Mouse (Mus musculus) CH12.LX (cell line): ENCODE measurements at regions not wholly inside any gene's neighbourhood (a gene's known extent, or its start where the extent isn't known, plus 50 kb on each side); places are given as distances from the start of the nearest gene placed in this dataset.

Experiments
- DNase-seq: peaks from one replicate; pipeline ENCODE4 v3.0.0-alpha.2; 2013; ENCODE audit errors: extremely low read depth
- H3K27ac ChIP-seq: 2 replicates; pipeline ENCODE4 v1.5.1; 2012; ENCODE audit warnings: low read depth, mild to moderate bottlenecking, control low read depth, moderate library complexity; ENCODE audit not compliant: insufficient read depth
- H3K27me3 ChIP-seq: replicated peaks from 2 replicates; pipeline ENCODE3; 2012; ENCODE audit warnings: inconsistent platforms
- H3K36me3 ChIP-seq, 2 experiments: replicated peaks in 1 of 2; 2 replicates each; pipeline versions ENCODE3 to v1.6.1; 2012; ENCODE audit warnings: inconsistent platforms in 1 of 2, low read length in 1 of 2, mild to moderate bottlenecking in 1 of 2, mixed read lengths in 1 of 2, moderate library complexity in 1 of 2; ENCODE audit not compliant: control insufficient read depth in 1 of 2, insufficient read depth in 1 of 2
- H3K4me1 ChIP-seq, 2 experiments: 2 replicates each; pipeline ENCODE4 v1.6.1; 2012; ENCODE audit warnings: inconsistent platforms in 1 of 2, moderate library complexity in 1 of 2; ENCODE audit not compliant: insufficient read depth in 2 of 2, control insufficient read depth in 1 of 2
- H3K4me2 ChIP-seq: 2 replicates; pipeline ENCODE4 v1.6.1; 2012; ENCODE audit warnings: low read depth, mild to moderate bottlenecking, control low read depth; ENCODE audit not compliant: poor library complexity, insufficient read depth, severe bottlenecking
- H3K4me3 ChIP-seq, 3 experiments: fragments of 150-350 bp in 1 of 3; sonication (generic) in 1 of 3; replicated peaks in 1 of 3; 2 replicates each; pipeline versions ENCODE3 to v1.5.1; 2011 to 2012; ENCODE audit warnings: low read depth in 2 of 3, low read length in 2 of 3, mild to moderate bottlenecking in 2 of 3, moderate library complexity in 2 of 3, control low read depth in 1 of 3, improper control_type of control experiment in 1 of 3, inconsistent platforms in 1 of 3, mixed read lengths in 1 of 3; ENCODE audit not compliant: poor library complexity in 1 of 3
- H3K79me2 ChIP-seq: replicated peaks from 2 replicates; pipeline ENCODE4 v1.6.1; 2012; ENCODE audit warnings: mild to moderate bottlenecking, moderate library complexity; ENCODE audit not compliant: control insufficient read depth, poor library complexity, insufficient read depth, severe bottlenecking; ENCODE audit errors: extremely low read depth
- H3K9ac ChIP-seq: 2 replicates; pipeline ENCODE4 v1.6.1; 2012; ENCODE audit warnings: low read depth, mild to moderate bottlenecking, control low read depth, moderate library complexity; ENCODE audit not compliant: insufficient read depth
- H3K9me3 ChIP-seq: replicated peaks from 2 replicates; pipeline ENCODE3; 2012; ENCODE audit warnings: low read length, inconsistent platforms, mixed read lengths
- CHD2 ChIP-seq: IDR thresholded peaks from 2 replicates; pipeline ENCODE4 v1.6.1; 2011; ENCODE audit warnings: low read length, improper control_type of control experiment
- E2F4 ChIP-seq: IDR thresholded peaks from 2 replicates; pipeline ENCODE4 v1.6.1; 2011; ENCODE audit warnings: low read depth, low read length, improper control_type of control experiment; ENCODE audit not compliant: insufficient replicate concordance
- GABPA ChIP-seq: IDR thresholded peaks from 2 replicates; pipeline ENCODE4 v1.6.1; 2012; ENCODE audit warnings: low read depth, low read length, improper control_type of control experiment, inconsistent platforms; ENCODE audit not compliant: insufficient replicate concordance
- JUN ChIP-seq: IDR thresholded peaks from 2 replicates; pipeline ENCODE4 v1.6.1; 2011; ENCODE audit warnings: low read depth, mild to moderate bottlenecking, low read length, improper control_type of control experiment, moderate library complexity; ENCODE audit not compliant: insufficient read depth
- KAT2A ChIP-seq: IDR thresholded peaks from 2 replicates; pipeline ENCODE4 v1.6.1; 2012; ENCODE audit warnings: low read length, improper control_type of control experiment, inconsistent platforms; ENCODE audit not compliant: insufficient replicate concordance
- MAFK ChIP-seq: IDR thresholded peaks from 2 replicates; pipeline ENCODE4 v1.6.1; 2011; ENCODE audit warnings: low read length, improper control_type of control experiment; ENCODE audit not compliant: insufficient replicate concordance
- MAZ ChIP-seq: IDR thresholded peaks from 2 replicates; pipeline ENCODE4 v1.6.1; 2012; ENCODE audit warnings: low read depth, mild to moderate bottlenecking, inconsistent platforms, low read length, improper control_type of control experiment, moderate library complexity
- MXI1 ChIP-seq: IDR thresholded peaks from 2 replicates; pipeline ENCODE4 v1.6.1; 2011; ENCODE audit warnings: mild to moderate bottlenecking, low read depth, low read length, improper control_type of control experiment
- NELFE ChIP-seq: IDR thresholded peaks from 2 replicates; pipeline ENCODE4 v1.6.1; 2011; ENCODE audit warnings: low read depth, low read length, improper control_type of control experiment
- PAX5 ChIP-seq: IDR thresholded peaks from 2 replicates; pipeline ENCODE4 v1.6.1; 2012; ENCODE audit warnings: low read length, inconsistent platforms, mixed read lengths
- POLR2A ChIP-seq: IDR thresholded peaks from 2 replicates; pipeline ENCODE4 v1.6.1; 2011; ENCODE audit warnings: low read depth, mild to moderate bottlenecking, improper control_type of control experiment, low read length
- POLR2AphosphoS2 ChIP-seq: IDR thresholded peaks from 2 replicates; pipeline ENCODE4 v1.6.1; 2011; ENCODE audit warnings: low read depth, low read length, improper control_type of control experiment
- RAD21 ChIP-seq: IDR thresholded peaks from 2 replicates; pipeline ENCODE4 v1.6.1; 2011; ENCODE audit warnings: low read depth, mild to moderate bottlenecking, low read length, improper control_type of control experiment, moderate library complexity
- SIN3A ChIP-seq: IDR thresholded peaks from 2 replicates; pipeline ENCODE4 v1.6.1; 2012; ENCODE audit warnings: low read length, improper control_type of control experiment, inconsistent platforms
- SMC3 ChIP-seq: IDR thresholded peaks from 2 replicates; pipeline ENCODE4 v1.6.1; 2011; ENCODE audit warnings: low read depth, low read length, improper control_type of control experiment
- TBP ChIP-seq: conservative IDR thresholded peaks from 2 replicates; pipeline ENCODE4 v1.6.1; 2011; ENCODE audit warnings: low read depth, low read length, improper control_type of control experiment
- UBTF ChIP-seq: IDR thresholded peaks from 2 replicates; pipeline ENCODE4 v1.6.1; 2012; ENCODE audit warnings: low read depth, mild to moderate bottlenecking, inconsistent platforms, low read length, improper control_type of control experiment, moderate library complexity
- USF1 ChIP-seq: IDR thresholded peaks from 2 replicates; pipeline ENCODE4 v1.6.1; 2014; ENCODE audit warnings: low read depth, mild to moderate bottlenecking, inconsistent platforms, low read length, improper control_type of control experiment
- USF2 ChIP-seq: conservative IDR thresholded peaks from 2 replicates; pipeline ENCODE4 v1.6.1; 2011; ENCODE audit warnings: low read depth, low read length, improper control_type of control experiment
- ZC3H11A ChIP-seq: IDR thresholded peaks from 2 replicates; pipeline ENCODE4 v1.6.1; 2012; ENCODE audit warnings: low read depth, mild to moderate bottlenecking, inconsistent platforms, low read length, improper control_type of control experiment
- ZKSCAN1 ChIP-seq: IDR thresholded peaks from 2 replicates; pipeline ENCODE4 v1.6.1; 2012; ENCODE audit warnings: low read depth, inconsistent platforms, low read length, improper control_type of control experiment, borderline replicate concordance
- dilution Hi-C: fragments of 300-500 bp; cut with MboI; formaldehyde crosslinking; loops from 2 replicates; pipeline ENCODE4 v1.14.3; 2020; ENCODE audit warnings: low sequenced_read_pairs; ENCODE audit not compliant: extremely low pct_unique_long_range_greater_than_20kb, extremely low pct_ligation_motif_present
- in situ Hi-C: fragments of 300-500 bp; cut with MboI; formaldehyde crosslinking; loops from 3 replicates; pipeline ENCODE4 v1.14.3; 2019; ENCODE audit warnings: low sequenced_read_pairs, low pct_ligation_motif_present, low pct_unique_long_range_greater_than_20kb, mixed read lengths

DNA sequence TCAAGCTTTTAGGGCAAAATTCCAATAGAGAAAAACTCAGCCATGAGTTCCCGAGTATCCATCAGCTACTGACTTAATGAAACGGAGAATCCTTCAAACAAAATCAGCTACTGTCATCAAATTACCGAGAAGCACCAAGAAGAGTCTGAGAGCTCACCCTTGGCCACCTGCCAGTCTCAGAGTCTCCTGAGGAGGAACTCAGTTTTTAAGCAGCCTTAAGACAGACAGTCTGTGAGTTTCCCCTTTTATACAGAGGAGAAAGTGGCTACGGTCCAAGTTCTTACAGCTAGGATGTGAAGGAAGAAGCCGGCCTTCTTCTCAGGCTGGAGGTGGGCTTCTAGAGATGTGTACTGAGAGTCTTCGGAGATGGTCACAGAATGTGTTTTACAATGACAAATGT is 262.8 kb downstream of the Diras2 start:
- Histone ChIP-seq H3K27me3 (no peaks in the 10 kb centered on the region), H3K4me3 (no peak overlapping the region), H3K9me3 (peaks cover 3% of the 10 kb centered on the region), H3K36me3 (no peaks in the 10 kb centered on the region), H3K79me2 (no peaks in the 10 kb centered on the region), H3K4me2 (no peak overlapping the region), H3K27ac (no peak overlapping the region), H3K9ac (no peak overlapping the region), H3K4me1 (no peaks in the 10 kb centered on the region)
- TF ChIP-seq MAZ = no peak
- no peak for TF ChIP-seq MAFK
- TF ChIP-seq NELFE = no peak
- no peak for TF ChIP-seq MXI1
- no peak for TF ChIP-seq RAD21
- no peak for TF ChIP-seq USF1
- no peak for TF ChIP-seq USF2
- no peak for TF ChIP-seq UBTF
- TF ChIP-seq JUN = no peak
- no peak for TF ChIP-seq GABPA
- TF ChIP-seq TBP = no peak
- TF ChIP-seq POLR2A = no peak
- no peak for TF ChIP-seq ZC3H11A
- no peak for TF ChIP-seq ZKSCAN1
- no peak for TF ChIP-seq CHD2
- no peak for TF ChIP-seq KAT2A
- no peak for TF ChIP-seq SIN3A
- in situ Hi-C loops = no loop called here
- dilution Hi-C loops = no loop called here
- DNase-seq = no peak

DNA sequence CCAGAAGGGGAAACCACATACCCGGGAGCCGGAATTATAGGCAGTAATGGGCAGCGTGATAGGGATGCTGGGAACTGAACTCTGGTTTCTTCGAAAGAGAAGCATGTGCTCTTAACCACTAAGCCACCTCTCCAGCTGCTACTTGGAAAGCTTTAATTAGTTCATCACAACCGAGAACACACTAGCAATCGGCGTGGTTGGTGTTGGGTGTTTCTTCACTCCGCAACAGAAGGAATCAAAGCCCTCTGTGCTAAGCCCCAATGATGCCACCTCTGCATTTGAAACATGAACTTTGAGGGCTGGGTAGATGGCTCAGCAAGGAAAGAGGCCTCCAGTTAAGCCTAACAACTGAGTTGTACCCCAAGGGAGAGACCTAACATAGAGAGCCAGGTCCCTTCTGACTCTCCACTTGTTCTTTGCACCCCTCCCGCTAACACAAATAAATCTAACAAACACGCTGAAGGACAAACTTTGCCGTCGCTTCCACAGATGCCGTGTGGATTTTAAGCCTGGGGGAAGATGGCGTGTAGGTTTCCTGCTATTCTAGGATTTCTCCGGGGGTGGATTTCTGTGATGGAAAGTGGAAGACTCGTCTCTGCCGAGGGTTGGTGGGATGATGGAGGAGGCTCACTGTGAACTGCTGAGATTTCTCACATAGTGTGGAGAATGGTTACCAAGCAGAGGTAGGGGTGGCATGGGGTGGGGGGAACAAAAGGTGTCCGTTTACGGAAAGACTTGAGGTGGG is 257.4 kb downstream of the Diras2 start:
- H3K9me3 ChIP-seq = peaks cover 2% of the 10 kb centered on the region
- no peaks in the 10 kb centered on the region for H3K27me3 ChIP-seq
- dilution Hi-C loops = no loop called here
- peaks cover 3 to 21% of the 10 kb centered on the region in 2 experiments for H3K4me1 ChIP-seq
- no peak for DNase-seq
- no peaks in the 10 kb centered on the region for H3K79me2 ChIP-seq
- no peak overlapping the region for H3K9ac ChIP-seq
- no peak overlapping the region for H3K27ac ChIP-seq
- in situ Hi-C loops = no loop called here
- TF ChIP-seq PAX5 (no peak), POLR2AphosphoS2 (no peak), E2F4 (no peak), USF1 (no peak), CHD2 (no peak), SMC3 (no peak), UBTF (no peak), TBP (no peak)
- no peak overlapping the region for H3K4me2 ChIP-seq
- H3K4me3 ChIP-seq = no peak overlapping the region
- no peaks in the 10 kb centered on the region for H3K36me3 ChIP-seq
